Mouse (Mus musculus): ENCODE measurements around the gene Inpp4b.

DNA sequence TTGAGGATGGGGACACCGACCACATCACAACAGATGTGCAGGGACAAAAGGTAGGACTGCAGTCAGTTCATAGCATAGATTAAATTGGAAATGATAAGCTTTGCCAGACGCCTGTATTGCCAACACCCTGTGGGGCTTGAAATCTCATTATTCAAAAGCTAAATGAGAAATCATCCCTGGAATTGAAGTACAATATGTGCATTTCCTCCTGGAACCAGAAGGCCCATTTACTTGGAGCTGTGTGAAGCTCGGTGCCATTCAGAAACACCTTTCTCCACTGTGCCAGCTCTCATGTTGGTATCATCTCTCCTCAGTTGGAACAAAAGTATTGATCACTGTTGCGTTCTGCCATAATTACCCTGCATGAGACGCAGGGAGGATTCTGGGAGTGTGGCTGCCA lies 541.8 kb downstream of the Inpp4b start:
- TF ChIP-seq CTCF (IDR thresholded peaks at IDR 0.05; ENCODE audit: low read depth, low read length) (no peak), TAL1 (conservative IDR thresholded peaks at IDR 0.05; ENCODE audit: low read depth, low read length) (no peak), POLR2AphosphoS5 (IDR thresholded peaks at IDR 0.05; ENCODE audit: insufficient replicate concordance, low read depth, low read length) (no peak), GATA1 (IDR thresholded peaks at IDR 0.05; ENCODE audit: borderline replicate concordance, low read length) (no peak)

Measured in G1E (cell line).